Mouse (Mus musculus) CH12.LX (cell line): ENCODE data around the gene Hibadh.

Experiments
- CHD1 ChIP-seq: IDR thresholded peaks from 2 replicates; pipeline ENCODE4 v1.6.1; 2012; ENCODE audit warnings: low read depth, low read length, improper control_type of control experiment, inconsistent platforms
- CTCF ChIP-seq, 2 experiments: IDR thresholded peaks in 1 of 2; conservative IDR thresholded peaks in 1 of 2; 2 replicates each; pipeline ENCODE4 v1.5.1; 2011 to 2012; ENCODE audit warnings: low read depth in 2 of 2, low read length in 2 of 2, improper control_type of control experiment in 1 of 2, inconsistent platforms in 1 of 2, mild to moderate bottlenecking in 1 of 2, moderate library complexity in 1 of 2
- ZKSCAN1 ChIP-seq: IDR thresholded peaks from 2 replicates; pipeline ENCODE4 v1.6.1; 2012; ENCODE audit warnings: low read depth, inconsistent platforms, low read length, improper control_type of control experiment, borderline replicate concordance

DNA sequence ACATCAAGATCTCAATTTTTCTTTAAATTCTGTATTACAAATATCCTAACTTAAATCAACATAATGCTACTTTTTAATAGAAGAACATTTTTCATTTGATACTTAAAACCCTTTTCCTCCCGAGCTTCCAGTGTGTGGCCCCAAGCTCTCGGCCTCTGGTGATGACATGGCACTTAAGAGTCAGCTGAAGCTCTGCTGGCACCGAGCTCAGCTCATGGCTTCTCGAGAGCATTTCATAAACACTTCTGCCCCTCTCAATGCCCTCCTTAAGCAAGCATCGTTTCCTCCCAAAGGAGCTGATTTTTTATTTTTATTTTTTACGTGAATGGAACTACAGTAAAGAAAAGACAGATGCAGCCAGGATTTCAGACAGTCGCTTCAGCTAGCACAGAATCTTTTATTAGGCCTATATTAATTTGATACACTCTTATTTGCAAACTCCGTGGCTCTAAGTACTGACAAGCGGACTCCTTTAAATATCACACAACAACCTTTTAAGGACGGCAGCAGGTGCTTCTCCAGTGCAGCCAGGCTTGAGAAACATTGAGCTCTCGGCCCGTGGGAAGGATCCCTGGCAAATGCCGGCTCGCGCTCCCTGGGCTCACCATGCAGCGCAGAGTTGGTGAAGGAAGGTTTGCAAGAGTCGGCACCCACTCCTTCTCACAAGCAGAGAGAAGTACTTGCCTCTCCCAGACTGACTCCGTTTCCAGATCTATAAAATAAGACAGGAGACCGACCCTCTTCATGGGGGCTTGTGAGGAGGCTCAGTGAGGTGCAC, 108.6 kb downstream of the Hibadh start:
- no peak for TF ChIP-seq CTCF (conservative IDR thresholded peaks at IDR 0.05 in 1 of 2, IDR thresholded peaks at IDR 0.05 in 1 of 2; ENCODE audit: low read depth in 2 of 2, low read length in 2 of 2)
- TF ChIP-seq CHD1: no peak
- TF ChIP-seq ZKSCAN1: no peak
